Mouse (Mus musculus) embryo, embryonic 10.5 days (tissue): ENCODE measurements at regions not wholly inside any gene's neighbourhood (a gene's known extent, or its start where the extent isn't known, plus 50 kb on each side); places are given as distances from the start of the nearest gene placed in this dataset.
A peak's percentile ranks its signal among the peaks of the same experiment; 100 is the strongest.

Experiments
- DNase-seq: peaks from one replicate; pipeline ENCODE4 v3.0.0-alpha.2; 2015; ENCODE audit warnings: low spot score

- no peak for DNase-seq
Observed at GRCm38 (mm10) chr16:77237272-77237603, 223.7 kb downstream of the Usp25 start.

- DNase-seq, result peak; percentile 36
Observed at GRCm38 (mm10) chr16:77236509-77237271, 223.2 kb downstream of the Usp25 start.

- DNase-seq, result no peak
Observed at GRCm38 (mm10) chr16:77236021-77236420, 222.5 kb downstream of the Usp25 start.

- no peak for DNase-seq
Observed at GRCm38 (mm10) chr16:77235449-77235848, 221.9 kb downstream of the Usp25 start.
